Mouse (Mus musculus) cerebellum, adult 2 months (tissue): ENCODE measurements around the gene Dera.

Experiments used
- CTCF ChIP-seq: fragments of 200-500 bp; IDR thresholded peaks from 2 replicates; pipeline ENCODE4 v1.5.1; 2011; ENCODE audit warnings: low read depth, mild to moderate bottlenecking, control low read depth, low read length, moderate library complexity, borderline replicate concordance; ENCODE audit not compliant: insufficient read depth
- POLR2A ChIP-seq: fragments of 200-500 bp; IDR thresholded peaks from 2 replicates; pipeline ENCODE4 v1.6.1; 2011; ENCODE audit warnings: low read length, control low read depth, borderline replicate concordance; ENCODE audit not compliant: insufficient read depth

DNA sequence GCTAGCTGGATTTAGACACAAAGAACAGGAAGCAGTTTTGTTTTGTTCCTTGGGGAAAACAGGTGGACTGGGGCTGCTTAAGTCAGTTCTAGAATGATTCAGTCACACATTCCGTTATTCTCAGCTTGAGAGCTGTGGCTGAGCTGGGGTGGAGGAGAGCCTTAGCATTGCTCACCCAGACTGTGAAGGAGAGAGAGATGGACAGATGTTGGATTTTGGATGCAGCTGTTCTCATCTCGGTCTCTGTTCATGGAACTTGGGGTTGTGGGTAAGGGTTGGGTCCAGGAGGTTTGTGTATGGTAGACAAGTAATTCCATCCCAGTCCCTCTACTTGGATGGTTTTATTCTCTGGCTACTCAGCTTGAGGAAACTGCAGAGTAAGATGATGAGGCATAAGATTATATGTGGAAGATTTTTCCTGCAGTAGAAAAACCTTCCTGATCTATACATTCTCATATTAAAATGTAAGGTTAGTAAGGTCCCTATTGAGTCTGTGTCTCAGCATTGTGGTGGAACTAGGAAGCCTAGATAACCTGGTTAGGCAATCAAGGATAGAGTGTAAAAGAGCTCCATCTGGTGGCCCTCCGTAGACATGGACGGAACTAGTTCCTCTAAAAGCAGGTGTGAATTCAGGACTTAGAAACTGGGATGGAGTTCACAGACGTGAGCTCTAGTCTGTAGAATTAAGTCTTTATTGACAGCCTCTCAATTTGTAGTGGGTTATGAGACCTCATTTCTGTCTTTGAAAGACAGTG is 7.0 kb upstream of the Dera start:
- peak; percentile 45; the same call in 1 of the 2 replicates for TF ChIP-seq CTCF
- no peak for TF ChIP-seq POLR2A
